Mouse (Mus musculus) heart, embryonic 11.5 days (tissue): ENCODE data around the gene Ccdc102a. TPM values are rescaled to one million over a fixed set of nuclear protein-coding genes. Genes with fewer than 3 reads are reported as not detected.

Experiments used
- ATAC-seq: fragments of 200-750 bp; cut with Nextera tagmentation; replicated peaks from 2 replicates; pipeline ENCODE4 v1.8.0; 2017; ENCODE audit warnings: moderate library complexity; ENCODE audit not compliant: insufficient number of reproducible peaks, low FRiP score, low TSS enrichment
- H3K27ac ChIP-seq: fragments of 300-500 bp; sonication (generic); 2 replicates; pipeline ENCODE4 v1.5.1; 2014; ENCODE audit warnings: mild to moderate bottlenecking, low read depth, low read length
- H3K27me3 ChIP-seq: fragments of 300-500 bp; sonication (generic); 2 replicates; pipeline ENCODE4 v1.6.1; 2014; ENCODE audit warnings: mild to moderate bottlenecking, low read length, mixed read lengths; ENCODE audit not compliant: control insufficient read depth, insufficient read depth
- H3K36me3 ChIP-seq: fragments of 300-500 bp; sonication (generic); 2 replicates; pipeline ENCODE4 v1.6.1; 2014; ENCODE audit warnings: mild to moderate bottlenecking, low read length, moderate library complexity, mixed read lengths; ENCODE audit not compliant: control insufficient read depth, insufficient read depth
- H3K4me1 ChIP-seq: fragments of 300-500 bp; sonication (generic); 2 replicates; pipeline ENCODE4 v1.6.1; 2014; ENCODE audit warnings: low read length; ENCODE audit not compliant: control insufficient read depth, insufficient read depth
- H3K4me2 ChIP-seq: fragments of 300-500 bp; sonication (generic); 2 replicates; pipeline ENCODE4 v1.6.1; 2014; ENCODE audit warnings: mild to moderate bottlenecking, moderate library complexity
- H3K4me3 ChIP-seq: fragments of 300-500 bp; sonication (generic); 2 replicates; pipeline ENCODE4 v1.5.1; 2014; ENCODE audit warnings: low read depth, low read length
- H3K9ac ChIP-seq: fragments of 300-500 bp; sonication (generic); 2 replicates; pipeline ENCODE4 v1.6.1; 2014; ENCODE audit warnings: mild to moderate bottlenecking, low read depth, low read length, moderate library complexity
- H3K9me3 ChIP-seq: fragments of 300-500 bp; sonication (generic); replicated peaks from 2 replicates; pipeline ENCODE4 v1.6.1; 2016; ENCODE audit warnings: low read length; ENCODE audit not compliant: control insufficient read depth
- WGBS: fragments of 180-500 bp; shearing (Covaris S2); extraction: QIAGEN DNeasy Blood & Tissue Kit; methylation state at CpG from one replicate; pipeline ENCODE4 v1.1.7; 2014; ENCODE audit not compliant: insufficient replicate concordance; 5-methylcytosine and 5-hydroxymethylcytosine counted together
- polyA plus RNA-seq: library from polyadenylated mRNA; unstranded; fragments of >200 nt; fragmentation: Nextera tagmentation; extraction: Ambion mirVana; gene quantifications from 2 replicates; pipeline ENCODE4 v1.2.1, GENCODE M21; 2014

Ccdc102a gene
- polyA plus RNA-seq, 1 experiment from 2014 or later = 24.8 TPM

GRCm38 (mm10) chr8:94916311-94916959 lies 1.5 kb downstream of the Ccdc102a start:
- peaks cover 13% of the 10 kb centered on the region; the same call in 1 of the 2 replicates for H3K36me3 ChIP-seq
- H3K4me2 ChIP-seq = peak overlapping the region; percentile 87
- H3K4me1 ChIP-seq = peaks cover 50% of the 10 kb centered on the region
- no peak for ATAC-seq
- peak overlapping the region; percentile 91 for H3K4me3 ChIP-seq
- H3K9me3 ChIP-seq = no peaks in the 10 kb centered on the region
- H3K27me3 ChIP-seq = peaks cover 9% of the 10 kb centered on the region
- WGBS = 42% methylated on average over 9 of the region's 9 CpGs
- H3K27ac ChIP-seq = no peak overlapping the region
- peak overlapping the region; percentile 92 for H3K9ac ChIP-seq

- Histone ChIP-seq H3K36me3 (peaks cover 13% of the 10 kb centered on the region; the same call in 1 of the 2 replicates), H3K27ac (peak overlapping the region; percentile 64), H3K4me2 (peak overlapping the region; percentile 18), H3K4me1 (peaks cover 50% of the 10 kb centered on the region), H3K4me3 (no peak overlapping the region), H3K9ac (no peak overlapping the region), H3K9me3 (no peaks in the 10 kb centered on the region), H3K27me3 (peaks cover 9% of the 10 kb centered on the region)
- ATAC-seq = peak; percentile 25; the same call in 1 of the 2 replicates
- 27% methylated on average over 3 of the region's 3 CpGs for WGBS
These were observed 3.2 kb downstream of the Ccdc102a start for GRCm38 (mm10) chr8:94914701-94915101.

GRCm38 (mm10) chr8:94914256-94914655 lies 3.6 kb downstream of the Ccdc102a start:
- 78% methylated on average over 6 of the region's 6 CpGs for WGBS
- Histone ChIP-seq H3K4me3 (no peak overlapping the region), H3K9me3 (no peaks in the 10 kb centered on the region), H3K4me1 (peaks cover 50% of the 10 kb centered on the region), H3K27me3 (peaks cover 9% of the 10 kb centered on the region), H3K27ac (no peak overlapping the region), H3K9ac (no peak overlapping the region), H3K4me2 (peak overlapping the region; percentile 18; the same call in 1 of the 2 replicates), H3K36me3 (peaks cover 13% of the 10 kb centered on the region; the same call in 1 of the 2 replicates)
- no peak for ATAC-seq

- no peak for ATAC-seq
- Histone ChIP-seq H3K4me2 (peak overlapping the region; percentile 81), H3K4me1 (peaks cover 53% of the 10 kb centered on the region), H3K9me3 (no peaks in the 10 kb centered on the region), H3K36me3 (peaks cover 13% of the 10 kb centered on the region), H3K27ac (no peak overlapping the region), H3K9ac (peak overlapping the region; percentile 63), H3K27me3 (peaks cover 9% of the 10 kb centered on the region), H3K4me3 (peak overlapping the region; percentile 50)
- 6% methylated on average over 77 of the region's 77 CpGs for WGBS
These were observed 4.7 kb downstream of the Ccdc102a start for GRCm38 (mm10) chr8:94913061-94913660.

- peaks cover 9% of the 10 kb centered on the region for H3K27me3 ChIP-seq
- peaks cover 26% of the 10 kb centered on the region for H3K36me3 ChIP-seq
- no peak overlapping the region for H3K9ac ChIP-seq
- H3K4me2 ChIP-seq = no peak overlapping the region
- peaks cover 36% of the 10 kb centered on the region for H3K4me1 ChIP-seq
- H3K4me3 ChIP-seq = no peak overlapping the region
- H3K9me3 ChIP-seq = no peaks in the 10 kb centered on the region
- ATAC-seq = no peak
- no peak overlapping the region for H3K27ac ChIP-seq
- 6% methylated on average over 4 of the region's 4 CpGs for WGBS
These were observed 9.1 kb downstream of the Ccdc102a start for GRCm38 (mm10) chr8:94908847-94909246.

- Histone ChIP-seq H3K27me3 (peaks cover 4% of the 10 kb centered on the region; the same call in 1 of the 2 replicates), H3K36me3 (peaks cover 24% of the 10 kb centered on the region), H3K4me3 (no peak overlapping the region), H3K9ac (no peak overlapping the region), H3K9me3 (no peaks in the 10 kb centered on the region), H3K27ac (no peak overlapping the region), H3K4me1 (peaks cover 25% of the 10 kb centered on the region), H3K4me2 (no peak overlapping the region)
- WGBS = 83% methylated on average over 18 of the region's 18 CpGs
- no peak for ATAC-seq
These were observed 10.2 kb downstream of the Ccdc102a start for GRCm38 (mm10) chr8:94907591-94908300.

- Histone ChIP-seq H3K4me3 (no peak overlapping the region), H3K4me2 (no peak overlapping the region), H3K36me3 (peaks cover 13% of the 10 kb centered on the region), H3K27ac (peak overlapping the region; percentile 66; the same call in 1 of the 2 replicates), H3K27me3 (no peaks in the 10 kb centered on the region), H3K4me1 (peaks cover 42% of the 10 kb centered on the region), H3K9me3 (no peaks in the 10 kb centered on the region), H3K9ac (0 out of 2 replicates have a peak overlapping the region, but pooled peaks have one; percentile 34)
- ATAC-seq = no peak
- 71% methylated on average over 12 of the region's 12 CpGs for WGBS
These were observed 13.3 kb downstream of the Ccdc102a start for GRCm38 (mm10) chr8:94904450-94905175.

GRCm38 (mm10) chr8:94903709-94904108 lies 14.2 kb downstream of the Ccdc102a start:
- H3K27me3 ChIP-seq = no peaks in the 10 kb centered on the region
- H3K9me3 ChIP-seq = no peaks in the 10 kb centered on the region
- no peak overlapping the region for H3K9ac ChIP-seq
- H3K27ac ChIP-seq = no peak overlapping the region
- H3K4me2 ChIP-seq = no peak overlapping the region
- 77% methylated on average over 12 of the region's 12 CpGs for WGBS
- no peak overlapping the region for H3K4me3 ChIP-seq
- peaks cover 13% of the 10 kb centered on the region for H3K36me3 ChIP-seq
- ATAC-seq = no peak
- peaks cover 50% of the 10 kb centered on the region for H3K4me1 ChIP-seq
